ENCODE assay signal across 8 mouse cellular contexts in the genomic region with DNA sequence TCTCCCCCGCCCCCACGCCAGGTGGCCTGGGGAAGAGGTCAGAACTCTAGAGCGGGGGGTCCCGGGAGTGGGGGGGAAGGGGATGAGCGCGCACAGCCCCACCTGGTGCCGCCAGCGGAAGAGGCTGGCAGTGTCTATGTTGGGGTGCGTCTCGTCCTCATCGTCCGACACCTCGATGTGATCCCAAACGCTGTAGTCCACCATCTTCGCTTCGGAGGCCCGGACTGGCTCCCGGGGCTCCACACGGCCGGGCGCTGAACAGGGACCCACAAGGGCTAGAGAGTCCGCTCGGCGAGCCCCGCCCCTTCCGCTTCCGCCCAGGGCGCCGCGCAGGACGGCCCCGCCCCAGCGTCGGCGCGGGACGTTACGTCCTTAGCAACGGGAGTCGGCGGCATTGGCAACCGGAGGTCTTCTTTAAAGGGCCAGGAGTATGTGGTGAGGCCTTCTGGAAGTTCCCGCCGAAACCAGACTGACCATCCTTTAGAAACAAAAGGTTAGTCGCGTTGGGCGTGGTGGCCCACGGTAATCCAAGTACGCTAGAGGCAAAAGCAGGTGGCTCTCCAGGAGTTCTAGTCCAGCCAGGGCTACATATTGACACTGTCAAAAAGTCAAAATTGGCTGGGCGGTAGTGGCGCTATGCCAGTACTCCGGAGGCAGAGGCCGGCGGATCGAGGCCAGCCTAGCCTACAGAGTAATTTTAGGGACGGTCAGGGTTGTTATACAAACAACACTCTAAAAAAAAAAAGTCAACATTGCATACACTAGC. TPM values are rescaled to one million over a fixed set of nuclear protein-coding genes. Genes with fewer than 3 reads are reported as not detected.
DNase-seq lines count a peak whose midpoint lies in the region; ATAC-seq and TF ChIP-seq lines count a peak whose summit lies in the region.

A gene (minus strand): TSS at position 329 of the 766 bp plus-strand sequence.

- peak; percentile 92 for ATAC-seq in cerebellum, adult (ENCODE audit: insufficient number of reproducible peaks, low FRiP score, low TSS enrichment)
- ATAC-seq in forebrain, embryonic 14.5 days, result peak; percentile 98
- ATAC-seq in neural tube, embryonic 15.5 days (ENCODE audit: low FRiP score), result peak; percentile 96

- 0 out of 2 replicates have a peak, but pooled peaks have one; percentile 28 for TF ChIP-seq EP300 in ES-Bruce4 (IDR thresholded peaks at IDR 0.05; ENCODE audit: insufficient read depth, low read depth, low read length)

- DNase-seq in forebrain, embryonic 14.5 days (ENCODE audit: low spot score), result peak; percentile 97
- peak; percentile 95 to 96 for DNase-seq in heart, postnatal 14 days
- DNase-seq in layer of hippocampus, adult 11-12 months (ENCODE audit: low spot score), result peak; percentile 94
- peak; percentile 92 to 94 for DNase-seq in lung, adult 18-20 months
- DNase-seq in testis, postnatal 14 days (ENCODE audit: low spot score), result peak; percentile 93

- H3K27ac ChIP-seq in ES-Bruce4 (ENCODE audit: insufficient read depth, low read length), result no peak within 1 kb of the TSS
- peak within 1 kb of the TSS; percentile 48; the same call in 1 of the 2 replicates for H3K27ac ChIP-seq in forebrain, embryonic 14.5 days (ENCODE audit: low read depth, low read length)
- peak within 1 kb of the TSS; percentile 82 for H3K27ac ChIP-seq in neural tube, embryonic 15.5 days (replicated peaks)

- intact Hi-C loops in heart, postnatal 14 days (cut with DNase I), result loop anchor here (5.0 kb wide), 1 partner anchor 62 kb away; no protein-coding TSS in a partner anchor

- H3K4me3 ChIP-seq in ES-Bruce4 (ENCODE audit: low read depth, low read length), result peak within 1 kb of the TSS; percentile 98
- H3K4me3 ChIP-seq in forebrain, embryonic 14.5 days (ENCODE audit: low read depth, low read length), result peak within 1 kb of the TSS; percentile 86
- peak within 1 kb of the TSS; percentile 88 for H3K4me3 ChIP-seq in neural tube, embryonic 15.5 days (replicated peaks)

- H3K4me2 ChIP-seq in forebrain, embryonic 14.5 days (ENCODE audit: low read length), result peak within 1 kb of the TSS; percentile 97
- H3K4me2 ChIP-seq in neural tube, embryonic 15.5 days, result peak within 1 kb of the TSS; percentile 91

- TF ChIP-seq CTCF in ES-Bruce4 (IDR thresholded peaks at IDR 0.05; ENCODE audit: low read depth, low read length), result no peak

- no peaks in the 10 kb centered on the region for H3K9me3 ChIP-seq in ES-Bruce4 (replicated peaks; ENCODE audit: control insufficient read depth, insufficient read depth, low read length, poor library complexity, severe bottlenecking)
- no peaks in the 10 kb centered on the region for H3K9me3 ChIP-seq in forebrain, embryonic 14.5 days (replicated peaks; ENCODE audit: control insufficient read depth, low read length)
- H3K9me3 ChIP-seq in neural tube, embryonic 15.5 days (replicated peaks), result no peaks in the 10 kb centered on the region

- peak within 1 kb of the TSS; percentile 88 for H3K9ac ChIP-seq in ES-Bruce4 (ENCODE audit: low read depth, poor library complexity, severe bottlenecking)
- H3K9ac ChIP-seq in forebrain, embryonic 14.5 days (ENCODE audit: low read length), result peak within 1 kb of the TSS; percentile 89
- peak within 1 kb of the TSS; percentile 77 for H3K9ac ChIP-seq in neural tube, embryonic 15.5 days (replicated peaks)

- no peaks in the 10 kb centered on the region for H3K27me3 ChIP-seq in ES-Bruce4 (ENCODE audit: control insufficient read depth, insufficient read depth, low read length, poor library complexity, severe bottlenecking)
- no peaks in the 10 kb centered on the region; the same call in 1 of the 2 replicates for H3K27me3 ChIP-seq in forebrain, embryonic 14.5 days (replicated peaks; ENCODE audit: control insufficient read depth, insufficient read depth, low read length)
- no peaks in the 10 kb centered on the region; the same call in 1 of the 2 replicates for H3K27me3 ChIP-seq in neural tube, embryonic 15.5 days (replicated peaks)

- peaks cover 1% of the 10 kb centered on the region for H3K4me1 ChIP-seq in ES-Bruce4 (ENCODE audit: control insufficient read depth, insufficient read depth, low read length)
- peaks cover 21% of the 10 kb centered on the region for H3K4me1 ChIP-seq in forebrain, embryonic 14.5 days (ENCODE audit: control insufficient read depth, insufficient read depth, low read length)
- peaks cover 51% of the 10 kb centered on the region for H3K4me1 ChIP-seq in neural tube, embryonic 15.5 days

- TF ChIP-seq POLR2A in ES-Bruce4 (IDR thresholded peaks at IDR 0.05; ENCODE audit: insufficient read depth, low read length), result no peak

- WGBS in forebrain, embryonic 14.5 days, result 3% methylated on average over 56 of the region's 56 CpGs
- 4% methylated on average over 55 of the region's 56 CpGs for WGBS in neural tube, embryonic 15.5 days

- peaks cover 3% of the 10 kb centered on the region for H3K36me3 ChIP-seq in ES-Bruce4 (ENCODE audit: control insufficient read depth, insufficient read depth, low read length, poor library complexity, severe bottlenecking)
- H3K36me3 ChIP-seq in forebrain, embryonic 14.5 days (ENCODE audit: control insufficient read depth, insufficient read depth, low read length), result peaks cover 16% of the 10 kb centered on the region
- H3K36me3 ChIP-seq in neural tube, embryonic 15.5 days, result peaks cover 6% of the 10 kb centered on the region

RNA-seq across cellular contexts. Expression of the gene that starts here (rescaled TPM):
- polyA plus RNA-seq in ES-Bruce4 (2011; ENCODE audit: insufficient read depth, insufficient read length, low read depth, missing spikeins), result 164 and 171 TPM in 2 replicates
- polyA plus RNA-seq in forebrain, embryonic 14.5 days (2014; fragmentation: Nextera tagmentation; extraction: Ambion mirVana), result 222 and 247 TPM in 2 replicates
- 100 to 1,000 TPM; 151 to 157 TPM for total RNA-seq in heart, postnatal 14 days (2021)
- polyA plus RNA-seq in neural tube, embryonic 15.5 days (2015; fragmentation: Nextera tagmentation; extraction: Ambion mirVana), result 199 and 230 TPM in 2 replicates
